Mouse (Mus musculus) hematopoietic stem cell, adult 5-6 weeks (primary cell): Measurements from ENCODE around the gene Glis3. TPM values are rescaled to one million over a fixed set of nuclear protein-coding genes. Genes with fewer than 3 reads are reported as not detected.

Source experiments
- ATAC-seq, 2 experiments: fragments of 125-278 bp in 1 of 2; replicated peaks in 1 of 2; 2 replicates each; pipeline ENCODE4 v1.8.0; 2016 to 2017; ENCODE audit warnings: inconsistent platforms in 2 of 2, mild to moderate bottlenecking in 2 of 2, moderate number of reproducible peaks in 2 of 2, low read depth in 1 of 2, moderate TSS enrichment in 1 of 2; ENCODE audit not compliant: low FRiP score in 2 of 2, poor library complexity in 2 of 2, severe bottlenecking in 2 of 2, insufficient read depth in 1 of 2, low TSS enrichment in 1 of 2
- total RNA-seq: library from RNA; stranded (forward); fragments of 172-1452, 232-1000 nt; gene quantifications from 2 replicates; pipeline ENCODE4 v1.2.3, GENCODE M21; 2017

Gene Glis3
- total RNA-seq, 1 experiment from 2014 or later: 0.25 TPM

- no peak for ATAC-seq
These were observed 58.0 kb downstream of the Glis3 start for GRCm38 (mm10) chr19:28621608-28622505.

GRCm38 (mm10) chr19:28617736-28618135 is 62.1 kb downstream of the Glis3 start:
- ATAC-seq: no peak

- ATAC-seq: no peak
These were observed 62.7 kb downstream of the Glis3 start for GRCm38 (mm10) chr19:28617191-28617590.

GRCm38 (mm10) chr19:28616487-28616886 is 63.4 kb downstream of the Glis3 start:
- no peak for ATAC-seq

GRCm38 (mm10) chr19:28612249-28612648 is 67.6 kb downstream of the Glis3 start:
- no peak for ATAC-seq

GRCm38 (mm10) chr19:28608747-28609146 is 71.1 kb downstream of the Glis3 start:
- ATAC-seq: no peak

GRCm38 (mm10) chr19:28608277-28608676 is 71.6 kb downstream of the Glis3 start:
- ATAC-seq: no peak

GRCm38 (mm10) chr19:28600866-28601265 is 79.0 kb downstream of the Glis3 start:
- ATAC-seq: no peak

GRCm38 (mm10) chr19:28594215-28594614 is 85.7 kb downstream of the Glis3 start:
- ATAC-seq: no peak

GRCm38 (mm10) chr19:28592981-28593380 is 86.9 kb downstream of the Glis3 start:
- no peak for ATAC-seq

- ATAC-seq: no peak
These were observed 88.0 kb downstream of the Glis3 start for GRCm38 (mm10) chr19:28591736-28592477.

GRCm38 (mm10) chr19:28580499-28580898 is 99.4 kb downstream of the Glis3 start:
- no peak for ATAC-seq

- no peak for ATAC-seq
These were observed 100.0 kb downstream of the Glis3 start for GRCm38 (mm10) chr19:28579724-28580375.

- no peak for ATAC-seq
These were observed 102.9 kb downstream of the Glis3 start for GRCm38 (mm10) chr19:28577023-28577422.

GRCm38 (mm10) chr19:28576619-28577018 is 103.3 kb downstream of the Glis3 start:
- no peak for ATAC-seq

- no peak for ATAC-seq
These were observed 106.2 kb downstream of the Glis3 start for GRCm38 (mm10) chr19:28573641-28574040.

- no peak for ATAC-seq
These were observed 110.0 kb downstream of the Glis3 start for GRCm38 (mm10) chr19:28569856-28570255.

- no peak for ATAC-seq
These were observed 112.8 kb downstream of the Glis3 start for GRCm38 (mm10) chr19:28567100-28567499.
